Mouse (Mus musculus) lung, adult 2 months (tissue): ENCODE measurements at regions not wholly inside any gene's neighbourhood (a gene's known extent, or its start where the extent isn't known, plus 50 kb on each side); places are given as distances from the start of the nearest gene placed in this dataset.

Experiments used
- CTCF ChIP-seq: fragments of 200-500 bp; IDR thresholded peaks from 2 replicates; pipeline ENCODE4 v1.5.1; 2011; ENCODE audit warnings: mild to moderate bottlenecking, low read length, control low read depth; ENCODE audit not compliant: insufficient read depth
- POLR2A ChIP-seq: fragments of 200-500 bp; IDR thresholded peaks from 2 replicates; pipeline ENCODE4 v1.6.1; 2011; ENCODE audit warnings: low read depth, mild to moderate bottlenecking, control low read depth, low read length, borderline replicate concordance; ENCODE audit errors: extremely low read depth

DNA sequence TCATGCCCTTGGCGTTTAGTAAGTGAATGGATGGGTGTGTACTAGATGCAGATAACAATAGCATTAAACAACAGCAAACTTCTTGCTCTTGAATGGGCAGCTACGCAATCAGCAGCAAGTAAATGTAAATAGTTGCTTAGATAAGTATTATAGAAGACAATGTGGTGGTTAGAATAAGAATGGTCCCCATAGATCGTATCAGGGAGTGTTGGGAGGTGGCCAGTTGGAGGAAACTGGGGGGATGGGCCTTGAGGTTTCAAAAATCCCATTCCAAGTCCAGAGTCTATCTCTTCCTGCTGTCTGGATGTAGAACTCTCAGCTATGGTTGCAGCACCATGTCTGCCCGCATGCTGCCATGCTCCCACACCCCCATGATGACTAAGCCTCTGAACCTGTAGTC is 88.0 kb upstream of the Ankrd28 start:
- no peak for TF ChIP-seq CTCF
- no peak for TF ChIP-seq POLR2A
